ENCODE assay signal across 26 mouse cellular contexts in genomic region chr13:34960996-34961770, GRCm38 (mm10). TPM values are rescaled to one million over a fixed set of nuclear protein-coding genes. Genes with fewer than 3 reads are reported as not detected.
A peak's percentile ranks its signal among the peaks of the same experiment; 100 is the strongest.
DNase-seq lines count a peak whose midpoint lies in the region; ATAC-seq and TF ChIP-seq lines count a peak whose summit lies in the region.
"Had no signal": no experiment of that assay in that cellular context is flagged by ENCODE, and none has a peak within 500 bp of the region (broad histone marks: within the 10 kb centered on the region; RNA-seq: fewer than 3 reads in every experiment).

No protein-coding gene starts in this region.

- WGBS in liver, adult 2 months: 36% methylated on average over 4 of the region's 4 CpGs
- WGBS in liver, embryonic 12.5 days (ENCODE audit: insufficient replicate concordance): 63% methylated on average over 4 of the region's 4 CpGs
- WGBS in small intestine, adult 2 months: 85% methylated on average over 4 of the region's 4 CpGs
- 84% methylated on average over 4 of the region's 4 CpGs for WGBS in embryonic facial prominence, embryonic 10.5 days
- 91% methylated on average over 4 of the region's 4 CpGs for WGBS in limb, embryonic 10.5 days

- no peak for ATAC-seq in liver, embryonic 12.5 days
- ATAC-seq: activated CD4-positive, CD25-positive, alpha-beta regulatory T cell, adult 4 months; forebrain, embryonic 13.5 days had no signal

- peaks cover 10% of the 10 kb centered on the region for H3K4me1 ChIP-seq in liver, adult 2 months (ENCODE audit: control insufficient read depth, insufficient read depth, low read length)
- peaks cover 7% of the 10 kb centered on the region for H3K4me1 ChIP-seq in liver, embryonic 12.5 days
- peaks cover 4% of the 10 kb centered on the region for H3K4me1 ChIP-seq in small intestine, adult 2 months (ENCODE audit: control insufficient read depth, insufficient read depth, insufficient read length, low read length)
- H3K4me1 ChIP-seq in embryonic facial prominence, embryonic 10.5 days: peaks cover 15% of the 10 kb centered on the region
- H3K4me1 ChIP-seq in limb, embryonic 10.5 days: peaks cover 12% of the 10 kb centered on the region

- TF ChIP-seq POLR2A in liver, adult 2 months (IDR thresholded peaks at IDR 0.05; ENCODE audit: extremely low read depth, insufficient read depth, low read length): no peak
- no peak for TF ChIP-seq POLR2A in small intestine, adult 2 months (IDR thresholded peaks at IDR 0.05; ENCODE audit: low read depth, low read length)

- H3K27me3 ChIP-seq in liver, adult 2 months (ENCODE audit: control insufficient read depth, insufficient read depth, low read length): no peaks in the 10 kb centered on the region; the same call in 1 of the 2 replicates
- H3K27me3 ChIP-seq in liver, embryonic 12.5 days (replicated peaks): peaks cover 35% of the 10 kb centered on the region
- no peaks in the 10 kb centered on the region for H3K27me3 ChIP-seq in small intestine, adult 2 months (ENCODE audit: control insufficient read depth, insufficient read depth, low read length)
- H3K27me3 ChIP-seq in embryonic facial prominence, embryonic 10.5 days (replicated peaks; ENCODE audit: low read depth, poor library complexity, severe bottlenecking): peaks cover 39% of the 10 kb centered on the region
- peaks cover 36% of the 10 kb centered on the region for H3K27me3 ChIP-seq in limb, embryonic 10.5 days (ENCODE audit: low read depth, poor library complexity, severe bottlenecking)

- H3K79me2 ChIP-seq in liver, adult 2 months (ENCODE audit: control insufficient read depth, insufficient read depth, low read length): no peaks in the 10 kb centered on the region

- H3K9ac ChIP-seq in liver, adult 2 months (ENCODE audit: low read depth, low read length): no peak overlapping the region
- H3K9ac ChIP-seq in liver, embryonic 12.5 days: no peak overlapping the region
- H3K9ac ChIP-seq: forebrain, embryonic 13.5 days; heart, embryonic 12.5 days had no signal

- intact Hi-C loops in heart, postnatal 36 days (cut with DNase I): no loop called here

- peak; percentile 85 for DNase-seq in liver, adult 2 months (ENCODE audit: extremely low read depth, low read depth, low spot score)
- DNase-seq in ZHBTc4 (ENCODE audit: low read depth, low spot score): peak; percentile 61
- peak; percentile 21 for DNase-seq in kidney, postnatal 10 days
- DNase-seq in embryonic facial prominence, embryonic 10.5 days (ENCODE audit: low spot score): no peak
- no peak for DNase-seq in limb, embryonic 10.5 days (ENCODE audit: low spot score)
- no peak for DNase-seq in heart, postnatal 36 days
- DNase-seq: adrenal gland, postnatal 14 days; cerebellum, adult 11-12 months; cerebellum, adult 9-10 months; cerebellum, postnatal 25 days; gastrocnemius, adult 2 months; gastrocnemius, postnatal 25 days had no signal

- TF ChIP-seq CTCF in liver, adult 2 months (IDR thresholded peaks at IDR 0.05; ENCODE audit: low read depth, low read length): no peak
- TF ChIP-seq CTCF in small intestine, adult 2 months (IDR thresholded peaks at IDR 0.05; ENCODE audit: extremely low read depth, insufficient read length, insufficient replicate concordance, low read depth, low read length): no peak

- H3K9me3 ChIP-seq in liver, embryonic 12.5 days (replicated peaks): no peaks in the 10 kb centered on the region
- no peaks in the 10 kb centered on the region for H3K9me3 ChIP-seq in embryonic facial prominence, embryonic 10.5 days
- H3K9me3 ChIP-seq in limb, embryonic 10.5 days (replicated peaks): no peaks in the 10 kb centered on the region
- H3K9me3 ChIP-seq: forebrain, embryonic 13.5 days; G1E had no signal

- no peaks in the 10 kb centered on the region for H3K36me3 ChIP-seq in liver, adult 2 months (ENCODE audit: control insufficient read depth, insufficient read depth, low read length)
- H3K36me3 ChIP-seq in liver, embryonic 12.5 days: no peaks in the 10 kb centered on the region
- no peaks in the 10 kb centered on the region for H3K36me3 ChIP-seq in small intestine, adult 2 months (ENCODE audit: control insufficient read depth, insufficient read depth, low read length)
- no peaks in the 10 kb centered on the region for H3K36me3 ChIP-seq in embryonic facial prominence, embryonic 10.5 days (replicated peaks)
- no peaks in the 10 kb centered on the region for H3K36me3 ChIP-seq in limb, embryonic 10.5 days
- H3K36me3 ChIP-seq: G1E; heart, embryonic 12.5 days had no signal

- no peak overlapping the region for H3K4me3 ChIP-seq in liver, adult 2 months (ENCODE audit: insufficient read depth, low read depth, low read length)
- H3K4me3 ChIP-seq in liver, embryonic 12.5 days: no peak overlapping the region
- no peak overlapping the region for H3K4me3 ChIP-seq in small intestine, adult 2 months (ENCODE audit: low read depth, low read length)
- no peak overlapping the region for H3K4me3 ChIP-seq in embryonic facial prominence, embryonic 10.5 days
- H3K4me3 ChIP-seq in limb, embryonic 10.5 days: no peak overlapping the region
- H3K4me3 ChIP-seq: forebrain, embryonic 13.5 days; gastrocnemius, adult 2 months; heart, embryonic 12.5 days had no signal

- no peak overlapping the region for H3K27ac ChIP-seq in liver, adult 2 months (replicated peaks; ENCODE audit: insufficient read depth, low read depth, low read length)
- no peak overlapping the region for H3K27ac ChIP-seq in liver, embryonic 12.5 days
- H3K27ac ChIP-seq in small intestine, adult 2 months (ENCODE audit: insufficient read depth, low read depth, low read length): 0 out of 2 replicates have a peak overlapping the region, but pooled peaks have one; percentile 2
- H3K27ac ChIP-seq in embryonic facial prominence, embryonic 10.5 days (replicated peaks): no peak overlapping the region
- no peak overlapping the region for H3K27ac ChIP-seq in limb, embryonic 10.5 days
- H3K27ac ChIP-seq: forebrain, embryonic 13.5 days; gastrocnemius, adult 2 months had no signal

- H3K4me2 ChIP-seq in liver, embryonic 12.5 days: no peak overlapping the region
- H3K4me2 ChIP-seq: forebrain, embryonic 13.5 days; heart, embryonic 12.5 days had no signal

RNA-seq across cellular contexts. Expression of gene Eci3, which starts 2.4 kb away (rescaled TPM):
- total RNA-seq in liver, adult 2 months (2014; rRNA removed): 2.1 and 7.0 TPM in 2 replicates
- polyA plus RNA-seq in liver, adult 2 months (2012; rRNA removed): 2.2 and 4.6 TPM in 2 replicates
- 0.17 TPM in 1 of 2 replicates, not detected in the other for polyA plus RNA-seq in liver, embryonic 12.5 days (2016; fragmentation: Nextera tagmentation; extraction: Ambion mirVana)
- 1.8 and 4.9 TPM in 2 replicates for polyA plus RNA-seq in small intestine, adult 2 months (2012; rRNA removed)
- polyA plus RNA-seq in embryonic facial prominence, embryonic 10.5 days (2016; fragmentation: Nextera tagmentation; extraction: Ambion mirVana): 0.34 and 0.85 TPM in 2 replicates
- 0.15 TPM in 1 of 2 replicates, not detected in the other for polyA plus RNA-seq in limb, embryonic 10.5 days (2016; fragmentation: Nextera tagmentation; extraction: Ambion mirVana)
- 1 to 10 TPM; 3.0 to 3.2 TPM for total RNA-seq in heart, postnatal 36 days (2021)
- total RNA-seq: G1E; granulocyte monocyte progenitor cell, adult 5-6 weeks had no signal
- polyA plus RNA-seq: cortical plate, adult 2 months; forebrain, embryonic 13.5 days; G1E had no signal

RNA-seq across cellular contexts. Expression of gene 4933417A18Rik, which starts 37.0 kb away (rescaled TPM):
- total RNA-seq in liver, adult 2 months (2014; rRNA removed): not detected in 2 replicates
- not detected in 2 replicates for polyA plus RNA-seq in liver, adult 2 months (2012; rRNA removed)
- not detected in 2 replicates for polyA plus RNA-seq in liver, embryonic 12.5 days (2016; fragmentation: Nextera tagmentation; extraction: Ambion mirVana)
- not detected in 2 replicates for polyA plus RNA-seq in small intestine, adult 2 months (2012; rRNA removed)
- not detected in 2 replicates for polyA plus RNA-seq in embryonic facial prominence, embryonic 10.5 days (2016; fragmentation: Nextera tagmentation; extraction: Ambion mirVana)
- not detected in 2 replicates for polyA plus RNA-seq in limb, embryonic 10.5 days (2016; fragmentation: Nextera tagmentation; extraction: Ambion mirVana)
- not detected for total RNA-seq in heart, postnatal 36 days (2021)
- total RNA-seq: adrenal gland, adult 18-20 months; adrenal gland, postnatal 14 days; G1E; gastrocnemius, adult 2 months; gastrocnemius, postnatal 25 days; granulocyte monocyte progenitor cell, adult 5-6 weeks; heart, adult 8-10 months; heart, postnatal 25 days had no signal
- polyA plus RNA-seq: activated CD4-positive, CD25-positive, alpha-beta regulatory T cell, adult 4 months; cortical plate, adult 2 months; embryonic facial prominence, embryonic 14.5 days; forebrain, embryonic 13.5 days; G1E; heart, embryonic 12.5 days; heart, embryonic 16.5 days; hindbrain, embryonic 11.5 days had no signal

RNA-seq across cellular contexts. Expression of gene Fam217a, which starts 37.1 kb away (rescaled TPM):
- 0.27 TPM in 1 of 2 replicates, not detected in the other for total RNA-seq in liver, adult 2 months (2014; rRNA removed)
- not detected in 2 replicates for polyA plus RNA-seq in liver, adult 2 months (2012; rRNA removed)
- 0.51 and 0.66 TPM in 2 replicates for polyA plus RNA-seq in liver, embryonic 12.5 days (2016; fragmentation: Nextera tagmentation; extraction: Ambion mirVana)
- polyA plus RNA-seq in small intestine, adult 2 months (2012; rRNA removed): not detected in 2 replicates
- polyA plus RNA-seq in embryonic facial prominence, embryonic 10.5 days (2016; fragmentation: Nextera tagmentation; extraction: Ambion mirVana): 0.82 and 1.5 TPM in 2 replicates
- 0.70 and 1.3 TPM in 2 replicates for polyA plus RNA-seq in limb, embryonic 10.5 days (2016; fragmentation: Nextera tagmentation; extraction: Ambion mirVana)
- under 1 TPM; 0.33 to 0.36 TPM for total RNA-seq in heart, postnatal 36 days (2021)
- total RNA-seq: gastrocnemius, postnatal 25 days; granulocyte monocyte progenitor cell, adult 5-6 weeks had no signal
- polyA plus RNA-seq: activated CD4-positive, CD25-positive, alpha-beta regulatory T cell, adult 4 months; G1E had no signal

Comparison
In these comparisons a context has a peak if more than half of its experiments do, and no peak if none do; other contexts are left out.
1. DNase-seq: peak in liver, adult 2 months (single experiment), ZHBTc4 (single experiment) and kidney, postnatal 10 days (single experiment); none in embryonic facial prominence, embryonic 10.5 days (single experiment), limb, embryonic 10.5 days (single experiment) and heart, postnatal 36 days (0 of 2).